Mouse (Mus musculus): ENCODE results near the gene Spaca4. TPM values are rescaled to one million over a fixed set of nuclear protein-coding genes. Genes with fewer than 3 reads are reported as not detected.

Spaca4 gene
- total and polyA plus RNA-seq, 2 experiments from 2014 or later, result not detected

DNA sequence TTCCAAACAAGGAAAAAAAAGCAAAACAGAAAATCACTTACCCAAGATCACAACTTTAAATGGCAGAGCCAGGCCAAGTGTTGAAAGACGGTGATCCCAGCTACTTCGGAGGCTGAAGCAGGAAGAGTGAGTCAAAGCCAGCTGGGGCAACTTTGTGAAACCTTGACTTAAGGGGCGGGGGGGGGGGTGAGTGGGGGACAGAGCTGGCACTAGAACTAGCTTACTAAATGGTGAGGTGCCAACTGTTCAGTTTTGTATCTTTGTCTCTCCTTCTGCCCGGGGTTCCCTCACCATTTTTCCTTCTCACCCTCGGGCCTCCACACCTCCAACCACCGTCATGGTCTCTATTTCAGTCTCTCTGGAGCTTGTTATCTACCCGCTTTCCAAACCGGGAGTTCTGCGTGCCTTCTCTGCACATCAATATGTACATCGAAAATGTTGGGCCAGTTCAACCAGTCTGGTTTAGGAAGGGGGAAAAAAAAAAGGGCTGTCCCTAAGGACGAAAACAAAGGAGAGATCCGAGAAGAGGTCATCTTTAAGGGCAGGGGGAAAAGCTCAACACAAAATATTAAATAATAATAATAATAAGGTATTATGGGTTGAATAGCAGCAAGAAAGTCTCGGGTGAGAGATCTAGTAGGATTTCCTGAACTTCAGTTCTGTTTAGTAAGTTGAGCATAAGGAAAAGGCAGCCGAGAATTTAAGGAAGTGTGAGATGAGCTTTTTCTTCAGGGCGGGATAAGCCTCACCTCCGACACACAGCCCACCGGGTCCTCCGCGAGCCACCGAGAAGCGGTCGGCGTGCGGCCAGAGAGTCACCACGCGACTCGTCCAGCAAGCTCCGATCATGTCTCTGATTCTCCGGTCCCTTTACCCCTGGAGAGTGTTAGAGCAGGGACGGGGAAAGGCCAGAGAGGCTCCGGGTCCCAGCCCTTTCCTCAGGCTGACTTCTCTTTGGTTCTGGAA lies 8.4 kb downstream of the Spaca4 start:
- Histone ChIP-seq H3K4me2 (ENCODE audit: low read depth, low read length, poor library complexity, severe bottlenecking) (peak overlapping the region; percentile 62), H3K27ac (ENCODE audit: low read depth, low read length) (peak overlapping the region; percentile 89), H3K27me3 (ENCODE audit: insufficient read depth, low read length) (no peaks in the 10 kb centered on the region), H3K4me3 (ENCODE audit: low read depth, low read length) (peak overlapping the region; percentile 58), H3K4me1 (ENCODE audit: insufficient read depth, low read length) (peaks cover 9% of the 10 kb centered on the region), H3K9me3 (ENCODE audit: low read length) (no peaks in the 10 kb centered on the region), H3K36me3 (ENCODE audit: insufficient read depth, low read length) (peaks cover 30% of the 10 kb centered on the region), H3K9ac (replicated peaks; ENCODE audit: low read length, poor library complexity, severe bottlenecking) (peak overlapping the region; percentile 89)
- TF ChIP-seq CTCF (IDR thresholded peaks at IDR 0.05), result no peak
- WGBS, result 11% methylated on average over 31 of the region's 31 CpGs
- DNase-seq (ENCODE audit: low spot score) (no peak), ATAC-seq (ENCODE audit: low FRiP score) (peak; percentile 18; the same call in 1 of the 2 replicates)

GRCm38 (mm10) chr7:45716460-45716857 lies 9.2 kb downstream of the Spaca4 start:
- Histone ChIP-seq H3K9ac (replicated peaks; ENCODE audit: low read length, poor library complexity, severe bottlenecking) (no peak overlapping the region), H3K9me3 (ENCODE audit: low read length) (no peaks in the 10 kb centered on the region), H3K4me3 (ENCODE audit: low read depth, low read length) (no peak overlapping the region; the same call in 1 of the 2 replicates), H3K36me3 (ENCODE audit: insufficient read depth, low read length) (peaks cover 33% of the 10 kb centered on the region), H3K27me3 (ENCODE audit: insufficient read depth, low read length) (no peaks in the 10 kb centered on the region), H3K4me2 (ENCODE audit: low read depth, low read length, poor library complexity, severe bottlenecking) (peak overlapping the region; percentile 62), H3K4me1 (ENCODE audit: insufficient read depth, low read length) (peaks cover 9% of the 10 kb centered on the region), H3K27ac (ENCODE audit: low read depth, low read length) (no peak overlapping the region)
- ATAC-seq (ENCODE audit: low FRiP score) (no peak), DNase-seq (ENCODE audit: low spot score) (no peak)
- no peak for TF ChIP-seq CTCF (IDR thresholded peaks at IDR 0.05)
- WGBS, result 96% methylated on average over 3 of the region's 3 CpGs

DNA sequence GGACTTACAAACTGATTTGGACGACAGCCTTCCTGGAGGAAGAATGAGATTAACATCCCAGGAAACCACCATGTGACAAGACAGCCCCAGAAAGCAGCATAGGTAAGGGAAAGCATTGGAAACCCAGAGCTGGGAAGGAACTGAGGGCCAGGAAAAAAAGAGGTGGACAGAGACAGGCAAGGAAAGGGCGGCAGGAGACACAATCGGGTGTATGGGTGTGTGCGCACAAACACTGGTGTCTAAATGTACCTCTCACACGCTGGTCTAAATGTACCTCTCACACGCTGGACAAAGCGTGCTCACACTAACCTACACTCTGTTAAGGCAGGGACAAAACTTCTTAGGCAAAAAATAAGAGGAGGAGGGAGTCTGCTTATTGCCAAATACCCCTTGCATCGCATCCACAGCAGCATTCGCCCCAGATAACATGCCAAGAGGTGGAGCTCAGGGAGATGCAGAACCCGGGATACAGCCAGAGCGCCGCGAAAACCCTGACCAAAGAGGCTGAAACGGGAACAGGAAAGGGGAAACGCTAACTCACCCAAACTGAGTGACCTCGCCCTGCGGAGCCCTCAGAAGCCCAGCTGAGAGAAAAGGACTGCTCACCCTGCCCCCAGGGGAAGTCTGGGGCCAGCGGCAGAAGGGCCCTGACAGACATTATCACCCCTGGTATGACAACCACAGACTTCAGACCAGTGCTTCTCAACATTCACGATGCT lies 9.7 kb downstream of the Spaca4 start:
- no peak for ATAC-seq (ENCODE audit: low FRiP score)
- peak overlapping the region; percentile 78 for H3K9ac ChIP-seq (replicated peaks; ENCODE audit: low read length, poor library complexity, severe bottlenecking)
- 83% methylated on average over 19 of the region's 19 CpGs for WGBS
- TF ChIP-seq CTCF (IDR thresholded peaks at IDR 0.05), result no peak
- H3K4me1 ChIP-seq (ENCODE audit: insufficient read depth, low read length), result peaks cover 9% of the 10 kb centered on the region
- peaks cover 35% of the 10 kb centered on the region for H3K36me3 ChIP-seq (ENCODE audit: insufficient read depth, low read length)
- H3K27me3 ChIP-seq (ENCODE audit: insufficient read depth, low read length), result no peaks in the 10 kb centered on the region
- H3K4me2 ChIP-seq (ENCODE audit: low read depth, low read length, poor library complexity, severe bottlenecking), result peak overlapping the region; percentile 93
- H3K27ac ChIP-seq (ENCODE audit: low read depth, low read length), result peak overlapping the region; percentile 62; the same call in 1 of the 2 replicates
- peak overlapping the region; percentile 70 for H3K4me3 ChIP-seq (ENCODE audit: low read depth, low read length)
- DNase-seq (ENCODE audit: low spot score), result no peak
- no peaks in the 10 kb centered on the region for H3K9me3 ChIP-seq (ENCODE audit: low read length)

- WGBS, result 7% methylated on average over 34 of the region's 34 CpGs
- H3K4me2 ChIP-seq (ENCODE audit: low read depth, low read length, poor library complexity, severe bottlenecking), result peak within 1 kb of the TSS; percentile 93
Measured at GRCm38 (mm10) chr7:45715090-45715708, 10.4 kb downstream of the Spaca4 start, which contains the start of gene Rpl18. TSS of gene Rpl18 (plus strand) at chr7:45715457.

DNA sequence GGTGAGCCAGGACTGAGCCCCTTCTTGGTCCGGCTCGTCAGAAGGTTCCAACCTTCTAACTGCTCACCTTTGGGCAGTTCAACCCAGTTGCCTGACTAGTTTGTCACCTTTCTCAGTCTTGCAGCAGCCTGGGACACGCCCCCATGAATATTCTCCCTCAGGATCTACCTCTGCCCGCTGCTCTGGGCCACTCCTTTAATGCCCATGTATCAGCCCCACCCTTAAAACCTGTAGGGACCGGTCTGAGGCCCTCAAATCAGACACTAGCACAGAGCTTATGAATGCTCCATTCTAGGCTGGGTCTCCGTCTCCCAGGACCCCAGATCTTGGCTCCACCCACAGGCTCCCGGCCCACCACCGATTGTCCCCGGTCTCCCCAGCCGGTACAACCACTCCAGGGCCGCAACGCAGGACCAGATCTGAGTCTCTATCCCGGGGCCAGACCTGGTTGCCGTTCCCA lies 11.0 kb downstream of the Spaca4 start:
- peaks cover 32% of the 10 kb centered on the region for H3K36me3 ChIP-seq (ENCODE audit: insufficient read depth, low read length)
- WGBS, result 14% methylated on average over 14 of the region's 14 CpGs
- no peak for TF ChIP-seq CTCF (IDR thresholded peaks at IDR 0.05)
- H3K9me3 ChIP-seq (ENCODE audit: low read length), result no peaks in the 10 kb centered on the region
- peaks cover 12% of the 10 kb centered on the region for H3K4me1 ChIP-seq (ENCODE audit: insufficient read depth, low read length)
- no peaks in the 10 kb centered on the region for H3K27me3 ChIP-seq (ENCODE audit: insufficient read depth, low read length)
- H3K4me3 ChIP-seq (ENCODE audit: low read depth, low read length), result peak overlapping the region; percentile 70
- H3K27ac ChIP-seq (ENCODE audit: low read depth, low read length), result peak overlapping the region; percentile 60
- no peak for DNase-seq (ENCODE audit: low spot score)
- no peak; the same call in none of the 2 replicates for ATAC-seq (ENCODE audit: low FRiP score)
- H3K9ac ChIP-seq (replicated peaks; ENCODE audit: low read length, poor library complexity, severe bottlenecking), result peak overlapping the region; percentile 78
- peak overlapping the region; percentile 93 for H3K4me2 ChIP-seq (ENCODE audit: low read depth, low read length, poor library complexity, severe bottlenecking)

More at GRCm38 (mm10) chr7:45715090-45715708, 10.4 kb downstream of the Spaca4 start, which contains the start of gene Rpl18:
- H3K27ac ChIP-seq (ENCODE audit: low read depth, low read length), result peak within 1 kb of the TSS; percentile 62
- DNase-seq (ENCODE audit: low spot score), result peak; percentile 99
- H3K36me3 ChIP-seq (ENCODE audit: insufficient read depth, low read length), result peaks cover 36% of the 10 kb centered on the region
- H3K9me3 ChIP-seq (ENCODE audit: low read length), result no peaks in the 10 kb centered on the region
- H3K9ac ChIP-seq (replicated peaks; ENCODE audit: low read length, poor library complexity, severe bottlenecking), result peak within 1 kb of the TSS; percentile 78
- ATAC-seq (ENCODE audit: low FRiP score), result peak; percentile 90
- H3K27me3 ChIP-seq (ENCODE audit: insufficient read depth, low read length), result no peaks in the 10 kb centered on the region
- TF ChIP-seq CTCF (IDR thresholded peaks at IDR 0.05), result no peak; the same call in 1 of the 2 replicates
- peak within 1 kb of the TSS; percentile 70 for H3K4me3 ChIP-seq (ENCODE audit: low read depth, low read length)
- H3K4me1 ChIP-seq (ENCODE audit: insufficient read depth, low read length), result peaks cover 9% of the 10 kb centered on the region

All from midbrain, postnatal 0 days (tissue).